Mouse (Mus musculus) left cerebral cortex, postnatal 25 days (tissue): Measurements from ENCODE around the gene Dennd2a. TPM values are rescaled to one million over a fixed set of nuclear protein-coding genes. Genes with fewer than 3 reads are reported as not detected.
"Not testable (repeated sequence)": the region's sequence is repeated elsewhere in the genome, so short reads cannot be mapped to it uniquely, and the experiment has no call there.

Experiments used
- DNase-seq, 2 experiments: peaks; one replicate each; pipeline ENCODE4 v3.0.0; 2022; ENCODE audit warnings: low spot score in 2 of 2, mixed read lengths in 1 of 2
- intact Hi-C: fragments of 180-260 bp; cut with DNase I; formaldehyde crosslinking; loops from one replicate; pipeline ENCODE4 v1.15.1; 2025
- total RNA-seq, 2 experiments: library from RNA; stranded (reverse); gene quantifications; 2 replicates each; pipeline ENCODE4 v1.2.3; 2021

Dennd2a gene
- total RNA-seq, 2 experiments from 2014 or later: 20.2 to 22.0 TPM

DNA sequence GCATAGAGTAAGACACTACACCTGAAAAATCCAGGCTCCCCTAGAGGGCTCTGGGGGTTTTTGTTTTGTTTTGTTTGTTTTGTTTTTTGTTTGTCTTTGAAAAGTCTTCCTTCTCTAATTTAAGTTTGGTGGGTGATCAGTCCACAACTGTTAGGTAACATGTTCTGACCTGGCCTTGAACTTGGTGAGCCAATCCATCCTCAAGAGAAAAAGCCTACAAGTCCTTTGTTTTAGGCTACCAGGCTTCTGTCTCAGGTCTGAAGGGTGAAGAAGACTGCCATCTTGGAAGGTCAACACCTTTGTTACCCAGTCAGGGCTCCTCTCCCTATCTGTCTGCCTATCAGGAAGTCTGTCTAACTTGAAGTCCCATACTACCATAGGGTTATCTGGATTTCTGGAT is 124.0 kb downstream of the Dennd2a start:
- no peak for DNase-seq
- intact Hi-C loops: no loop called here

DNA sequence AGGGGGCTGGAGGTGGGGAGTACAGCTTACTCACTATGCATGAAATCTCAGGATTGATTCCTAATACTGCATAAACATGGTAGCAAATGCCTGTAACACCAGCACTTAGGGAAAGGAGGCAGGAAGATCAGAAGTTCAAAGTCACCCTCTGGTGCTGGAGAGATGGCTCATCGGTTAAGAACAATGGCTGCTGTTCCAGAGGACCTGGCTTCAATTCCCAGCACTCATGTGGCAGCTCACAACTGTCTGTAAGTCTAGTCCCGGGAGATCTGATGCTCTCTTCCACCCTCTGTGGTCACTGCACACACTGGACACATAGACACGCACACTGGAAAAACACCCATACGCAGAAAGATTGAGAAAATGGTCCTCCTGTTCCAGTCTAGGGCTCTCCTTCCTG is 124.5 kb downstream of the Dennd2a start:
- no peak for DNase-seq
- intact Hi-C loops: no loop called here

- intact Hi-C loops: no loop called here
- DNase-seq: no peak
Measured at GRCm38 (mm10) chr6:39430722-39431121, 126.9 kb downstream of the Dennd2a start.

DNA sequence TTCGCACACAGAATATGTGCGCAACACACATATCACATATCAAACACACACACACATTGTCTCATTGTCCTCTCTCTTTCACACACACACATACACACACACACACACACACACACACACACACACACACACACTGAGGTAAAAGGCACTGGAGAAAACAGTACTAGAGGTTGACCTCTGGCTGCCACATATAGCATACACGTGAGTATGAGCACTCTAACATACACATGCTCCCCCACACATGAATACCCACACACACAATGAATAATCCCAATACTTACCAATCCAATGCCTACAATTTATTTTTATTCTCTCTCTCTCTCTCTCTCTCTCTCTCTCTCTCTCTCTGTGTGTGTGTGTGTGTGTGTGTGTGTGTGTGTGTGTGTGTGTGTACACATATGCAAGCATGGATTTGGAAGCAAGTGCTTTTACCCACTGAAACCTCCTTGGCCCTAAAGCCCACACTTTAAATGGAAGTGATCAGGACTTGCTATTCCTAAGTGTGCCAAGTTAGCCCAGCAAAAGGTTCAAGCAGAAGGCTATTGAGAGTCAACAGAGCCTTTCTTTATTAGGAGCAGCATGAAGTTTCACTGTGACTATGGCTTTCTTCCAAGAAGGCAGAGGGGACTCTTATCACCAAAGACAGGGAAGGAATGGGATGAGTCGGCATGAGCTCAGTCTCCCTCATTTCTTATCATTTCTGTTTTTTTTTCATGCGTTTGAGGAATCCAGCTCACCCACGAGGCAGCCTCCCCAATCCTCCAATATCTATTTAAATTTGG is 128.5 kb downstream of the Dennd2a start:
- intact Hi-C loops: no loop called here
- DNase-seq: no peak

DNA sequence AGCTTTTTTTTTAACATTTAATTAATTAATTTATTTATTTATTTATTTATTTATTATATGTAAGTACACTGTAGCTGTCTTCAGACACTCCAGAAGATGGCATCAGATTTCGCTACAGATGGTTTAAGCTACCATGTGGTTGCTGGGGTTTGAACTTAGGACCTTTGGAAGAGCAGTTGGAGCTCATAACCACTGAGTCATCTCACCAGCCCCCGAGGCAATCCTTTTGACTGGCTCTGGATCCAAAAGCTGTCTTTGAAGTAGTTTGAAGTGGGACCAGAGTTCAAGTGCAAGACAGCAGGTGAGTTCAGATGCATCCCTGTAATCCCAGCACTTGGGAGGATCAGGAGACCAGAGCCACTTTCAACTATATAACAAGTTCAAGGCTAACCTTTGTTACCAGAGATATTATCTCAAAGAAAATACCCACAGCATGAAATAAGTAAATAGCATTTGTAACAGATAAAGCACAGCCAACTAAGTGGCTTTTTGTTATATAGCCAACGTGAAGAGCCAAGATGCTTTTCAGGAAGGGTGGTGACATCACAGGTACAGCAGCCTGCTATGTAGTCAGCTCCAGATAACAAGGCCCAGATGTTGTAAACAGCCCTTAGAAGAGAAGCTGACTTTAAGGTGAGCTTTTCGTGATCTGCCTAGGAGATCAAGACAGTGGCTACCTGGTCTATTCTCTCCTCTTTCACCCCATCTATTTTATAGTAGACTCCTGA is 130.2 kb downstream of the Dennd2a start:
- no peak for DNase-seq
- intact Hi-C loops: no loop called here

GRCm38 (mm10) chr6:39426725-39427124 is 130.9 kb downstream of the Dennd2a start:
- intact Hi-C loops: no loop called here
- no peak for DNase-seq

DNA sequence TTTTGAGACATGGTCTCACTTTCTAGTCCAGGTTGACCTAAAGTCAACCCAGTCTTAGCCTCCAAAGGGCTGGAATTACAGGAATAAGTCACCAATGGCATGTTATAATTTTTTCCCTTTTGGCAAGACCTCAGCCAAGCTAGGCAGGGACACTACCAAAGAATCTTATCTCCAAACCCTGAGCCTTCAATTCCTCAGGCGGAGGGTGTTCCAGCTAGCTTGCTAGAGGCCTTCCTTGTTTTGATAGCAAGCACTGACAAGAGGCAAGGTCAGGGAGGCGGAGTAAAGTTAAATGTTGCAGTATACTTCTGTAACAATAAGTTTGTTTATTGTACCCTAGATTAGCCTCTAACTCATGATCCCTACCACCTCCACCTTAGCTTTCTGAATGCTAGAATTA is 132.5 kb downstream of the Dennd2a start:
- no peak for DNase-seq
- intact Hi-C loops: no loop called here

DNA sequence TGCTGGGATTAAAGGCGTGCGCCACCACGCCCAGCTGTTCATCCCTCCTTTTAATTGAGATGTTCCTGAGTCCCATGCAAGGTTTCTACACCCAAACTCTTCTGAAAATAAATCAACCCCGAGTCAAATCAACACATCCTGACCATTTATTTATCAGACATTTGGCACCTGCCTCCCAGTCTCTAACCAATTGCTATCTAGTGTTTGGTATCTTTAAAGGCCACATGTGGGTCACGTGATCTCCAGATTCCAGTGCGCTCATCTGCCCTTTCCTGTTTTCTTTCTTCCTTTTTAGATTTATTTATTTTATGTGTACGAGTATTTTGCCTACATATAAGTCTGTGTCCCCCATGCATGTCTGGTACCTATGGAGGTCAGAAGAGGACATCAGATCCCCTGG is 134.0 kb downstream of the Dennd2a start:
- DNase-seq: no peak
- intact Hi-C loops: no loop called here

DNA sequence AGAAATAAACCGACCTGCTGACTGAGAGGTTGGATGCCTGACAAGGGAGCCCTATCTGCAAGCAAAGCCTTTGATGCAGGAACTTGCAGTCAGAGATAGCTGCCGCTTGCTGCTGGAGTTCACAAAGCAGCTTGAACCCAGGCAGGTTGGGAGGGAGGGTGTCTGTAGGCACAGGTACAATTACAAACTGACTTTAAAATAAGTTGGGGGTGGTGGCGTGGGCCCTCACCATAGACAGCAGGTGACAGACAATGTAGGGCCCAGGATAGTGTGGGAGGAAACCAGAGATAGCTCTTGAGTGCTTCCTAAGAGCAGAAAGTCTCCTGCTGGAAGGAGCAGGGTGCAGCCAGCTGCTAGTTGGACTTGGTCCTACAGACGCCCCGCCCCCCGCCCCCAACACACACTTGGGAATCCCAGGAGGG is 134.5 kb downstream of the Dennd2a start:
- peak in 1 of 2 experiments; percentile 44 for DNase-seq
- intact Hi-C loops: no loop called here

- DNase-seq: no peak
- intact Hi-C loops: no loop called here
Measured at GRCm38 (mm10) chr6:39420867-39421266, 136.8 kb downstream of the Dennd2a start.

- intact Hi-C loops: loop anchor here (5.0 kb wide), 1 partner anchor 147 kb away; no protein-coding TSS in a partner anchor
Measured at GRCm38 (mm10) chr6:39419851-39420721, 137.6 kb downstream of the Dennd2a start, which contains the start of gene Mkrn1. TSS of gene Mkrn1 (minus strand) at chr6:39420462.

DNA sequence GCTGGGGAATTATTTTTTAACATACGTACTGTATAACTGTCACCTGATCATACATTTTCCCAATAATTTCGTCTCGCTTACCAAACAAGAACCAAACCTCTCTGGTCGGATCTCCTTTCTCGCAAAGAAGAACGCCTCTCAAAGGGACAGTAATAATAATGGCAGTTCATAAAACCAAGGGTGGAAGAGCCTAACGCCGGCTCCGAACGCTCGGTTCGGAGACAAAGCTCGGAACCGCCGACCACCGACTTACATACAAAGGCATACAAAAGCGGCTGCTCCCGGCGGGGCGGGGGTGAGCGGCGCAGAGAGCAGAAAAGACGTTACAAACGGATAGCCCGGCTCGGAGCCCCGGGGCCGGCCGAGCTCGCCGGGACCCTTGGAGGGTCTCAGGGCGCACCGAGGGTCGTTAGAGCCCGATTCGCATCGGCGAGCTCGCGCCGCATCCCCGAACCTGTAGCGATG is 138.2 kb downstream of the Dennd2a start:
- intact Hi-C loops: loop anchor here (5.0 kb wide), 1 partner anchor 148 kb away; no protein-coding TSS in a partner anchor

More at GRCm38 (mm10) chr6:39419851-39420721, 137.6 kb downstream of the Dennd2a start, which contains the start of gene Mkrn1:
- DNase-seq: peak; percentile 82 to 89

GRCm38 (mm10) chr6:39416654-39417053 is 141.0 kb downstream of the Dennd2a start:
- intact Hi-C loops: loop anchor here (2.0 to 5.0 kb wide), 2 partner anchors 34 to 151 kb away; no protein-coding TSS in a partner anchor
- not testable (repeated sequence) for DNase-seq

More for the DNA sequence above, 138.2 kb downstream of the Dennd2a start:
- peak; percentile 44 to 54 for DNase-seq

DNA sequence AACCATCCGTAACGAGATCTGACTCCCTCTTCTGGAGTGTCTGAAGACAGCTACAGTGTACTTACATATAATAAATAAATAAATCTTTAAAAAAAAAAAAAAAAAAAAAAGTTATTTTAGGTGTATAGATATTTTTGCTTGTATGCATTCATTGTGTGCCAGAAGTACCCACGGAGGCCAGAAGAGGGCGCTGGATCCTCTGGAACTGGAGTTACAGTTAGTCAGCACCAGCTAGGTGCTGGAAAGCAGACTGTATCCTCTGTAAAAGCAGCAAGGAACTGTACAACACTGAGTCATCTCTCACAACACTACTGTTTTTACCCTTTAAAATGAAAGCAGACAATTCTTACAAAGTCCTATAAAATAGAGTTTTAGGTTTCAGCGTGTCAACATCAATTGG is 141.9 kb downstream of the Dennd2a start:
- intact Hi-C loops: loop anchor here (2.0 to 5.0 kb wide), 2 partner anchors 35 to 152 kb away; no protein-coding TSS in a partner anchor
- peak; percentile 65 to 85 for DNase-seq

GRCm38 (mm10) chr6:39414106-39414505 is 143.6 kb downstream of the Dennd2a start:
- intact Hi-C loops: no loop called here
- no peak for DNase-seq

Other genes starting within 250 kb of the Dennd2a start
- gene Slc37a3, start 180.2 kb downstream of the Dennd2a start, total RNA-seq: 10 to 100 TPM; 72.2 to 75.5 TPM
- gene Rab19, start 176.7 kb downstream of the Dennd2a start, total RNA-seq: not detected
- 100 to 1,000 TPM; 152 to 154 TPM for gene Mkrn1, start 137.4 kb downstream of the Dennd2a start, total RNA-seq
- 10 to 100 TPM; 28.1 to 31.0 TPM for gene Adck2, start 16.0 kb upstream of the Dennd2a start, total RNA-seq
- under 1 TPM in 1 of 2 experiments, not detected in 1; 0.80 TPM for gene Gm42420, start 27.9 kb upstream of the Dennd2a start, total RNA-seq
- gene Ndufb2, start 34.7 kb upstream of the Dennd2a start, total RNA-seq: 100 to 1,000 TPM; 175 to 187 TPM
- 100 to 1,000 TPM; 111 TPM for gene Braf, start 167.6 kb upstream of the Dennd2a start, total RNA-seq